Mouse (Mus musculus) limb, embryonic 13.5 days (tissue): ENCODE results near the gene Gm28036. TPM values are rescaled to one million over a fixed set of nuclear protein-coding genes. Genes with fewer than 3 reads are reported as not detected.

ENCODE experiments used
- polyA plus RNA-seq: library from polyadenylated mRNA; unstranded; fragments of >200 nt; fragmentation: Nextera tagmentation; extraction: Ambion mirVana; gene quantifications from 2 replicates; pipeline ENCODE4 v1.2.1, GENCODE M21; 2015

Gene Gm28036
- polyA plus RNA-seq, 1 experiment from 2014 or later: 15.4 TPM

Other genes starting within 250 kb of the Gm28036 start
- gene Uqcc1, start 196.8 kb downstream of the Gm28036 start, polyA plus RNA-seq: 66.9 and 74.7 TPM in 2 replicates
- gene Gm15557, start 186.4 kb downstream of the Gm28036 start, polyA plus RNA-seq: 0.60 and 1.2 TPM in 2 replicates
- gene Gdf5, start 181.7 kb downstream of the Gm28036 start, polyA plus RNA-seq: 101 and 107 TPM in 2 replicates
- 32.1 and 32.2 TPM in 2 replicates for gene Cep250, start 170.6 kb downstream of the Gm28036 start, polyA plus RNA-seq
- 1.5 and 1.9 TPM in 2 replicates for gene 6430550D23Rik, start 119.1 kb downstream of the Gm28036 start, polyA plus RNA-seq
- gene Ergic3, start 119.0 kb downstream of the Gm28036 start, polyA plus RNA-seq: 228 and 246 TPM in 2 replicates
- not detected in 2 replicates for gene Fer1l4, start 74.1 kb downstream of the Gm28036 start, polyA plus RNA-seq
- 3.9 and 4.3 TPM in 2 replicates for gene Spag4, start 61.9 kb downstream of the Gm28036 start, polyA plus RNA-seq
- 62.5 and 64.4 TPM in 2 replicates for gene Cpne1, start 15.1 kb downstream of the Gm28036 start, polyA plus RNA-seq
- gene Rbm12, start 15.1 kb downstream of the Gm28036 start, polyA plus RNA-seq: 28.8 and 36.8 TPM in 2 replicates
- 382 and 393 TPM in 2 replicates for gene Romo1, start 16.9 kb upstream of the Gm28036 start, polyA plus RNA-seq
- gene Nfs1, start 17.1 kb upstream of the Gm28036 start, polyA plus RNA-seq: 36.1 and 36.6 TPM in 2 replicates
- 818 and 841 TPM in 2 replicates for gene Rbm39, start 53.1 kb upstream of the Gm28036 start, polyA plus RNA-seq
- 91.7 and 94.0 TPM in 2 replicates for gene Phf20, start 69.4 kb upstream of the Gm28036 start, polyA plus RNA-seq
- 3.9 and 4.4 TPM in 2 replicates for gene Cnbd2, start 185.2 kb upstream of the Gm28036 start, polyA plus RNA-seq
- 69.6 and 70.4 TPM in 2 replicates for gene Scand1, start 185.6 kb upstream of the Gm28036 start, polyA plus RNA-seq